Mouse (Mus musculus) liver, postnatal 0 days (tissue): ENCODE results near the gene Ckap2.

Source experiments
- CTCF ChIP-seq: sonication (generic); IDR thresholded peaks from 2 replicates; pipeline ENCODE4 v1.5.1; 2016; ENCODE audit warnings: antibody characterized with exemption, low read depth
- EP300 ChIP-seq: IDR thresholded peaks from 2 replicates; pipeline ENCODE4 v1.6.1; 2016; ENCODE audit warnings: antibody characterized with exemption, low read depth, mild to moderate bottlenecking

GRCm38 (mm10) chr8:22143764-22144491 lies 41.7 kb downstream of the Ckap2 start:
- TF ChIP-seq EP300 (no peak), CTCF (no peak)
